Mouse (Mus musculus) intestine, embryonic 14.5 days (tissue): ENCODE data around the gene Atg14. TPM values are rescaled to one million over a fixed set of nuclear protein-coding genes. Genes with fewer than 3 reads are reported as not detected.

ENCODE experiments used
- ATAC-seq: fragments of 200-750 bp; cut with Nextera tagmentation; replicated peaks from 2 replicates; pipeline ENCODE4 v1.8.0; 2017; ENCODE audit warnings: low read depth, moderate number of reproducible peaks, moderate TSS enrichment, moderate library complexity; ENCODE audit not compliant: low FRiP score, low TSS enrichment
- DNase-seq: peaks from one replicate; pipeline ENCODE4 v3.0.0-alpha.2; 2018; ENCODE audit warnings: low spot score
- H3K27ac ChIP-seq: fragments of 300-500 bp; sonication (generic); 2 replicates; pipeline ENCODE4 v1.5.1; 2014; ENCODE audit warnings: low read depth, mild to moderate bottlenecking, control low read depth
- H3K27me3 ChIP-seq: fragments of 300-500 bp; sonication (generic); replicated peaks from 2 replicates; pipeline ENCODE4 v1.6.1; 2014; ENCODE audit warnings: low read length, control low read depth; ENCODE audit not compliant: control insufficient read depth, insufficient read depth
- H3K36me3 ChIP-seq: fragments of 300-500 bp; sonication (generic); 2 replicates; pipeline ENCODE4 v1.6.1; 2014; ENCODE audit warnings: low read length, control low read depth; ENCODE audit not compliant: control insufficient read depth, insufficient read depth
- H3K4me1 ChIP-seq: fragments of 300-500 bp; sonication (generic); replicated peaks from 2 replicates; pipeline ENCODE4 v1.6.1; 2014; ENCODE audit warnings: low read length, control low read depth, mixed read lengths; ENCODE audit not compliant: control insufficient read depth, insufficient read depth
- H3K4me2 ChIP-seq: fragments of 300-500 bp; sonication (generic); 2 replicates; pipeline ENCODE4 v1.6.1; 2014; ENCODE audit warnings: low read length
- H3K4me3 ChIP-seq: fragments of 300-500 bp; sonication (generic); 2 replicates; pipeline ENCODE4 v1.5.1; 2014; ENCODE audit warnings: low read depth, low read length, control low read depth, mixed read lengths
- H3K9ac ChIP-seq: fragments of 300-500 bp; sonication (generic); 2 replicates; pipeline ENCODE4 v1.6.1; 2014; ENCODE audit warnings: mild to moderate bottlenecking, low read length
- H3K9me3 ChIP-seq: fragments of 300-500 bp; sonication (generic); 2 replicates; pipeline ENCODE4 v1.6.1; 2016; ENCODE audit warnings: low read length, control low read depth; ENCODE audit not compliant: control insufficient read depth
- WGBS: fragments of 180-500 bp; shearing (Covaris S2); extraction: QIAGEN DNeasy Blood & Tissue Kit; methylation state at CpG from one replicate; pipeline ENCODE4 v1.1.7; 2014; 5-methylcytosine and 5-hydroxymethylcytosine counted together
- polyA plus RNA-seq: library from polyadenylated mRNA; unstranded; fragments of >200 nt; fragmentation: Nextera tagmentation; extraction: Ambion mirVana; gene quantifications from 2 replicates; pipeline ENCODE4 v1.2.1, GENCODE M21; 2014

Gene Atg14
- polyA plus RNA-seq, 1 experiment from 2014 or later: 13.6 TPM

DNA sequence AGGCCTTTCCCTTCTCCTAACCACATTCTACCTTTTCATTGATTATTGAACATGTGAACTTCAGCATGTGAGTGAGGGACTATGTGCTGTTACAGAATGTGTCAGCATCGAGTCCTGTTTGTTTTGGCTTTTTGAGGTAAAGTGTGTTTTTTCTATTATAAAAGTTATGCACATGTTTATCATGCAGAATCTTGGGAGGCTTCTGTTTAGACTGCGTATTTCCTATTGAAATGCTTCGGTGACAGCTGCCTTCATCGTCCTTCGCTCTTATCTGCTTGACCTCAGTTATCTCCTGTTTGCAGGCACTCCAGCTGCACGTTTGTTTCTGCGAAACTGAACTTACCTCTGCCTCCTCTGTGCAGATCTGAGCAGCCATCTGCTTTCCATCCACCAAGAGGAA lies 48.1 kb downstream of the Atg14 start:
- no peak overlapping the region for H3K9ac ChIP-seq
- H3K9me3 ChIP-seq: no peaks in the 10 kb centered on the region
- H3K4me3 ChIP-seq: no peak overlapping the region
- no peak for DNase-seq
- no peak overlapping the region for H3K4me2 ChIP-seq
- WGBS: 52% methylated on average over 7 of the region's 7 CpGs
- no peaks in the 10 kb centered on the region for H3K36me3 ChIP-seq
- no peaks in the 10 kb centered on the region for H3K27me3 ChIP-seq
- no peak overlapping the region for H3K27ac ChIP-seq
- H3K4me1 ChIP-seq: no peaks in the 10 kb centered on the region
- no peak for ATAC-seq

DNA sequence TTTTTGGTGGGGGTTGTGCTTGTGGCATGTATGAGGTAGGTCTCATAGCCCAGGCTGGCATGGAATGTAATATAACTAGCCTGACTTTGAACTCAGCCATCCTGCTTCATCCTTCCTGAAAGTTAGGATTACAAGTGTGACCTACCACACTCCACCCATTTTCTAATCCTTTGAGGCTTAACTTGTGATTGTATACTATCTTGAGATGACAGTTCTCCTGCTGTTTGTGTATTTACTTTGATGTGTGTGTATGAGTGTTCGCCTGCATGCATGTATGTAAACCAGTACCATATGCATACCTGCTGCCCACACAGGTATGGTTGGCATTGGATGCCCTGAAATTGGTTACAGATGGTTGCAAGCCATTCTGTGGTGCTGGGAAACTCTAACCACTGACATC lies 48.8 kb downstream of the Atg14 start:
- Histone ChIP-seq H3K27ac (no peak overlapping the region), H3K36me3 (no peaks in the 10 kb centered on the region), H3K4me3 (no peak overlapping the region), H3K9ac (no peak overlapping the region), H3K9me3 (no peaks in the 10 kb centered on the region), H3K4me2 (no peak overlapping the region), H3K27me3 (no peaks in the 10 kb centered on the region), H3K4me1 (no peaks in the 10 kb centered on the region)
- DNase-seq: no peak
- no peak for ATAC-seq
- 88% methylated on average over 1 of the region's 1 CpGs for WGBS

DNA sequence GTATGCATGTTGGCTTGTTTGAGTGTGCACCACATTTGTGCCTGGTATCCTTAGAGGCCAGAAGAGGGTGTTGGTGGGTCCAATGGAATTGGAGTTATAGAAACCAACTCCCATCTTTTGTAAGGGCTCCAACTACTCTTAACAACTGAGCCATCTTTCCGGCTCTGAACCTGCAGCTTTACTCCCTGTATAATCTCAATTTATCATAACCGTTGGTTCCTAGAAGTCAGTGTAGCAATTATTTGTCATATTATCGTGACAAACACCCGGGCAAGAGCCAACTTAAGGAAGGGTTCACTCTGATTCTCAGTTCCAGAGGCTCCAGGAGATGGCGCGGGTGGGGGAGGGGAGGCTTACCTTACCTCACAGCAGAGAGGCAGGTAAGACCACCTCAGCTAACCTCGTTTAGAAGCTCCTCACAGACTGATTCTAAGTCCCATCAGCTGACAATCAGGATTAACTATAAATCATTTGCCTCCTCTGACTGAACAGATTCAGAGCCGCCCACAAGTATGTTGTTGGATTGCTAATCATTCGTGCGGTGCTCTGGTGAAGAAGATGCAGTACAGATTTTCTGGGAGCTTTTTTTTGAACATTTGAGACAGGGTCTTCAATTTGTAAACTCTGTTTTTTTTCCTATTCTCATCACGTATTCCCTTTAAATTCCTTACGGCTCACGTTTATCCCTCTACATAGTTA lies 49.5 kb downstream of the Atg14 start:
- Histone ChIP-seq H3K9me3 (no peaks in the 10 kb centered on the region), H3K27me3 (no peaks in the 10 kb centered on the region), H3K27ac (no peak overlapping the region), H3K9ac (no peak overlapping the region), H3K36me3 (no peaks in the 10 kb centered on the region), H3K4me3 (no peak overlapping the region), H3K4me2 (no peak overlapping the region), H3K4me1 (no peaks in the 10 kb centered on the region)
- 83% methylated on average over 13 of the region's 13 CpGs for WGBS
- DNase-seq: no peak
- ATAC-seq: no peak

DNA sequence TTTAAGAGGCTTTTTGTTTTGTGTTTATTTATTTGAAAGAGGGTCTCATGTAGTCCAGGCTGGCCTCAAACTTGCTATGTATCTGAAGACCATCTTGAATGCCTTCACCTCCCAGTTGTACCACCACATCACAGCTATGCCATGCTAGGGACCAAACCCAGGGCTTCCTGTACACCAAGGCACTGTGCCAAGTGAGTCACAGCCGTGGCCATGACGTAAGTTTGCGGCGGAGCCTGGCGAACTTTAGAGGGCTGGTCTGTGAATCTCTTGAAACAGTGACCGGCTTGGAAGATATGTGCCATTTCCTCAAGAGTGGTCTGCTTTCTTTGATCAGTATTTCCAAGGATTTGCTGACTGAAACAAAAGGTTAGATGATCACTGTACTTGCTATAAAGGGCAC lies 51.8 kb downstream of the Atg14 start:
- DNase-seq (no peak), ATAC-seq (no peak)
- Histone ChIP-seq H3K27me3 (no peaks in the 10 kb centered on the region), H3K27ac (no peak overlapping the region), H3K4me1 (no peaks in the 10 kb centered on the region), H3K4me2 (no peak overlapping the region), H3K9me3 (no peaks in the 10 kb centered on the region), H3K9ac (no peak overlapping the region), H3K36me3 (no peaks in the 10 kb centered on the region), H3K4me3 (no peak overlapping the region)
- 91% methylated on average over 6 of the region's 6 CpGs for WGBS

DNA sequence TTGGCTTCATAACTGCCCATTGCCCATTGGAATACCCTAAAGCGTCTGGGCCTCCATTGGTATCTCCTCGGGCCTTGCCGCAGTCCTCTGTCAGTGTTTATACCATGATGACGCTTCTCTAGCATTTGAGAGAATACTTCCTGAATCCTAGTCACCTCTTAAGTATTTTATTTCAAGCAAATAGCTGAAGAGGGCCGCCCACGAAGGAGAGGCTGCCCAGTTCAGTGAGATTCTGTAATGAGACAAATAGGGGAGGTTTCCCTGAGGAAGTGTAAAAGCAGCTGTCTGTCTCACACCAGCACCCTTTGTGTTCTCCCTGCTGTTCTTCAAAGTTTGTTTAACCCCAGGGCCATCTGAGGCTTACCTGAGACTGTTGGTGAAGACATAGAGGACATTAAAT lies 53.7 kb downstream of the Atg14 start:
- H3K4me1 ChIP-seq: no peaks in the 10 kb centered on the region
- no peak overlapping the region for H3K9ac ChIP-seq
- H3K36me3 ChIP-seq: no peaks in the 10 kb centered on the region
- no peak overlapping the region for H3K4me2 ChIP-seq
- H3K9me3 ChIP-seq: no peaks in the 10 kb centered on the region
- no peak for DNase-seq
- no peak for ATAC-seq
- H3K27ac ChIP-seq: no peak overlapping the region
- H3K4me3 ChIP-seq: no peak overlapping the region
- WGBS: 72% methylated on average over 6 of the region's 6 CpGs
- no peaks in the 10 kb centered on the region for H3K27me3 ChIP-seq

DNA sequence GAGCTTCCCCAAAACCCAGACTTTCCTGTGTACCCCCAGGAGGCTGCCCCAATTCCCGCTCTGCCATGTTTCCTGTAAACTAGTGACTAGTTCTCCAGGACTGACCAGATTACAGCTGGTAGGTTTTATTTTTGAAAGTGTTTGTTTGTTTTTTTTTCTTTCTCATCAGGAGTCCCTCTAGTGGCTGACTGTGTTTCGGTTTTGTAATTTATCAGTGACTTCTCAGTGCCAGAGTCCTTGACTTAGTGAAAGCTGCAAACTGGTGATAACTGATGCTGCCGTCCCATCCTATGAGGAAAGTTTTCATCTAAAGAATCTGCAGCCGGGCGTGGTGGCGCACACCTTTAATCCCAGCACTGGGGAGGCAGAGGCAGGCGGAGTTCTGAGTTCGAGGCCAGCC lies 54.8 kb downstream of the Atg14 start:
- WGBS: 88% methylated on average over 8 of the region's 8 CpGs
- H3K9ac ChIP-seq: no peak overlapping the region
- H3K9me3 ChIP-seq: no peaks in the 10 kb centered on the region
- DNase-seq: no peak
- ATAC-seq: no peak
- H3K36me3 ChIP-seq: no peaks in the 10 kb centered on the region
- H3K4me1 ChIP-seq: no peaks in the 10 kb centered on the region
- no peaks in the 10 kb centered on the region for H3K27me3 ChIP-seq
- peak overlapping the region; percentile 79; the same call in 1 of the 2 replicates for H3K27ac ChIP-seq
- H3K4me2 ChIP-seq: no peak overlapping the region
- H3K4me3 ChIP-seq: no peak overlapping the region

DNA sequence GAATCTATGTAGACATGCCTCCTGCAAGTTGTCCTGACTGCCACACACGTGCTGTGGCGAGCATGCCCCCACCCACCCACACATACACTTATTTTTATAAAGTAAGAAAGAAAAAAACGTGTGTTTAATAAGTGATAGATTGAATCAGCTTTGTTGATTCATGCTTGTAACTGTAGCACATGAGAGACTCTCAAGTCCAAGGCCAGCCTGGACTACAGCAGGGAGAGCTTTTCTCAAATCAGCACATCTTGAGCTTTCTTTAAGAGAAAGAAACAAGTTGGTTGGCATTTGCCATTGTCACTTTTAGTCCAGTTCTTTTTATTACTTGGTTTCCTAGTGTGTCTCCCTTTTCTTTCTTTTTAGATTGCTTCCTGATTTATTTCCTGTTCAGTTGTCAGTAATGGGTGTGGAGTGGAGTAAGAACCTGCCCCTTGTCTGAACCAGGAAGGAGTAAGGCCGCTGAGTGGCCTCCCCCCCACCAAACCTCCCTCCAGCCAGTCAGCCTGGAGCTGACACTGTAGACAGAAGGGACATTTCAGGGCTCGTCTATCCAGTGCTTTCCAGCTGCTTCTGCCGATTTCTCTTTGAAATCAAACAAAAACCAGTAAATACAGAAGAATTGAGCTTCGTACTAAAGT lies 55.5 kb downstream of the Atg14 start:
- whole genome bisulfite sequencing: 40% methylated on average over 7 of the region's 7 CpGs
- Histone ChIP-seq H3K9ac (no peak overlapping the region), H3K4me3 (no peak overlapping the region)

DNA sequence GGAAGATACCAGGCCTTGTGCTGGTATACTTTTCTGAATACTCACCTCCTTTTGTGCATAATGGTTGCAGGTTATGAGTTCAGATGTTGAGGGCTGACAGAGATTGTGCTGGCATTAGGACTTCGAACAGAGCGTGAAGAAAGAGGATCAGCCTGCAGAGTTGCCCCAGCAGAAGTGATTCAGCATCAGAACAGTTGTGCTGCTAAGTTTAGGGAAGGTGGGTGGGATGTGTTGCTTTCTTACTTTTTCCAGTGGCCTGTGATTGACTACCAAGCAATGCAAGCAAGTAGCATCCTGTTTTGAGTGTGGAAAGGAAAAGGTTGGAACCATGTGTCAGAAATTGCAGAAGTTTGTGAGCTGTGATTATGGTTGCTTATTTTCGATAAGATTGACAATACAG lies 56.8 kb downstream of the Atg14 start:
- ATAC-seq (no peak), DNase-seq (no peak)
- Histone ChIP-seq H3K4me3 (no peak overlapping the region), H3K9me3 (no peaks in the 10 kb centered on the region), H3K36me3 (no peaks in the 10 kb centered on the region), H3K27me3 (no peaks in the 10 kb centered on the region), H3K9ac (no peak overlapping the region), H3K4me1 (no peaks in the 10 kb centered on the region), H3K27ac (no peak overlapping the region), H3K4me2 (no peak overlapping the region)
- WGBS: 97% methylated on average over 3 of the region's 3 CpGs

More for the DNA sequence above, 55.5 kb downstream of the Atg14 start:
- no peaks in the 10 kb centered on the region for H3K9me3 ChIP-seq
- DNase-seq (peak; percentile 67), ATAC-seq (peak; percentile 87)
- H3K36me3 ChIP-seq: no peaks in the 10 kb centered on the region
- H3K4me1 ChIP-seq: no peaks in the 10 kb centered on the region
- peak overlapping the region; percentile 7; the same call in 1 of the 2 replicates for H3K4me2 ChIP-seq
- H3K27ac ChIP-seq: peak overlapping the region; percentile 79
- H3K27me3 ChIP-seq: no peaks in the 10 kb centered on the region

DNA sequence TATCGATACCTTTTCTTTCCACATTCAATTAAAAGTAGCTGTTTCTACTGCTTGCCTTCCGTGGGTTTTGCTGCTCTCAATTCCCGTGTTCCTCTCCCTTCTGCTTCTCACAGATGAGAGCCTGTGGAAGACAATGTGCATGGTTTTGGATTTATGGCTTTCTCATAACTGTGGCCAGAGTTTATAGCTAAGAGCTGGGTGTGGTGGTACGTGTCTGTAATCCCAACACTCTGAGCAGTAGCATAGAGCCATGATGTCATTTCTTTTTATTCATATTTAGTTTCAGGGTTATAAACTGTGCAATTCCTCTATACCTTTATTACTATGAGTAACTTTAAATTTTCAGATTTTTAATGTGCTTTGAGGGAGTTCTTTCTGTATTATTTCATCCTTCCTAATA lies 60.2 kb downstream of the Atg14 start:
- no peak overlapping the region for H3K4me2 ChIP-seq
- no peak overlapping the region for H3K9ac ChIP-seq
- H3K36me3 ChIP-seq: no peaks in the 10 kb centered on the region
- H3K9me3 ChIP-seq: no peaks in the 10 kb centered on the region
- no peak overlapping the region for H3K27ac ChIP-seq
- WGBS: 70% methylated on average over 4 of the region's 4 CpGs
- no peak overlapping the region for H3K4me3 ChIP-seq
- no peaks in the 10 kb centered on the region for H3K27me3 ChIP-seq
- ATAC-seq (no peak; the same call in 1 of the 2 replicates), DNase-seq (no peak)
- H3K4me1 ChIP-seq: no peaks in the 10 kb centered on the region
